Mouse (Mus musculus): ENCODE measurements around the gene Samd11.
A peak's percentile ranks its signal among the peaks of the same experiment; 100 is the strongest.

Gene Samd11

DNA sequence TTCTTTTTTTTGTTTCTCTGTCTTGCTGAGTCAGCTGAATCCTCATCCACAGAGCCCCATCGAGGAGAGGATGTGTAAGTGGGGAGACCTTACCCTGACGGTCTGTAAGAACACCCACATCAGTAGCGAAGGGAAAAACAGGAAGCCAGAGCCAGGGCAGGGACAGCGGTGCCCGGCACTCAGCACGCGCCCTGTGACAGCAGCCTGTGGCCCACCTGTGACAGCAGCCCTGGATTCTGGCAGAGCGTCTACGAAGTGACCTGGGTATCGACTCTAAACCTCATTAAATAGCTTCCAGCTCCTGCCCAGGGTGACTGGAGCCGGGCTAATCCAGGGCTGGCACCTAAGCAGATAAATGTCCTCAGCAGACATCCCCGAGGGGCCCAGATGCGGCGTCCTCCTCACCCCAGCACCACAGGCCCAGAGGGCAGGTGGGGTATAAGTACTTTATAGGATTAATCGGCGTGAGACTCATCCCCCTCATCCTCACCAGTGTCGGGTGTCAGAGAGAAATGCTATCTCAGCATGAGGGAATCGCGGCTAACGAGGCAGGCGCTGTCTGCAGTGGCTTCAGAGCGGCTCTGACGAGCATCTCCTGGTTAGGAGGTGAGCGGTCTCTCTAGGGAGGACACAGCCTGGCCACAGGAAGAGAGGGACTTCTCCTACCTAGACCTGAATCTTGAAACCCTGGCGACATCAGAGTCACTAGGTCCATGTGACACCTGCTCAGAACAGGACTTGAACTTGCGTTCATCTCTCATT, at the start of gene Samd11:
Gene Samd11 (minus strand): TSS at position 580 of the 762 bp plus-strand sequence.
- DNase-seq: no peak

DNA sequence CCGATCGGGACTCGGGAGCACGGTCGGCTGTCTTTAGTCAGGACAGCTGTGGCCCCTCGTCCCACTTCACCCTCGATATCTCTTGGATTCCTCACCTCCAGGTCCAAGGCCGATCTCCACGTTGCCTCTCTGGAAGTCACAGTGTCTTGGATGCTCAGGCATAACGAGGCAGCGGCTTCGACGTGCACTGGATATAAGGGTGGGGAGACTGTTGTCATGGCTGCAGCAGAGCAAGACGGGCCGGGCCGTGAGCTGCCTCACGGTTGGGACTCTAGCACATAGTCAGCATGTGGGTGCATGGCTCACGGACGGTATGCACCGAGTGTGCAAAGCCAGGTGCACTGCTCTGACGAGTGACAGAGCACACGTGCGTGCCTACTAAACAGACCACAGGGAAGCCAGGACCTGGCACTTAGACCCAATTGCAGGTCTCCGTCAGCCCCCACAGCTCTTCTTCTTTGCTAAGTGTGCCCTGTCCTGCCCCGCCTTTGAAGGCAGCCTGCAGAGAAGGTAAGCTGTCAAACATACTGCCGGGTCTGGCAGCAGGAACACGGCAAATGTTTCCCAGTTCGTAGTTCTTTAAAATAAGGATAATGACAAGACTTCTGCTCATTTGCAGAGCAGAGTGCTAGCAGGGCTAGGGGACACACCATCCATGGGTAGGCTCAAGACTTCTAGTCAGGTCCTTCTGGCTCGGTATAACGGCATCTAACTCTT, 938 bp downstream of the Samd11 start:
- no peak for DNase-seq

DNA sequence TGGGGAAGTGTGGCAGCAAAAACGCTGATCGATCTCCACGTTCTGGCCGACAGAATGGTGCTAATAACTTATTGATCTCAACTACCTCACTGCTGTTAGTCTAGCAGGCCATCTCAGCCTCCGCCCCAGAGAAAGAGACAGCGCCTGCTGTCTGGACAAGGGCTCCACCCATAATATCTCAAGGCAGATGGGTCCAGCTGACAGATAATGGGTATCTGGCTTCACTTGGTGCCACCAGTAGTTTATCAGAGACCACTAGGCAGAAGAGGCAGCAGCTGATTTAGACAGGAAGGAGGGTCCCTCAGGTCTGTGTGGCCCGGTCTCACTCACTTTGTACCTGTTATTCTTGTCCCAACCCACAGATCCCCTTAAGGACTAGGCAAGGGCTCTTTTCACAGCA, 2.4 kb downstream of the Samd11 start:
- no peak for DNase-seq

DNA sequence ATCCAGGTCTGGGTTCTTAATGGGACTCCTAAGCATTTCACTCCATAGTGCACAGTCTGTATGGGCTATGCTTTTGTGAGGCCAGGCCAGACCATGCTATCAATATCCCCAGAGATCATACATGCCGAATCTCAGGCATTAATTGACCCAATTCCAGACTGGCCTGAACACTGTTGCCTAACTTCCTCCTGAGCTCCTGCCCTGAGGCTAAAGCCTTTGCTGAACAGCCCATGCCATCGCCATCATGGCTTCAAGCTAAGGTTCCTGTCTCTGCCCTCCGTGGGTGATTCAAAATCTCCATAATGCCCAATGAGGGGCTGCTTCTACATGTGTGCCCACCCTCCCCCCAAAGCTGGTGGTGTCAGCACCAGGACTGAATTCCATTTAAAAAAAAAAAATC, 2.8 kb downstream of the Samd11 start:
- no peak for DNase-seq

DNA sequence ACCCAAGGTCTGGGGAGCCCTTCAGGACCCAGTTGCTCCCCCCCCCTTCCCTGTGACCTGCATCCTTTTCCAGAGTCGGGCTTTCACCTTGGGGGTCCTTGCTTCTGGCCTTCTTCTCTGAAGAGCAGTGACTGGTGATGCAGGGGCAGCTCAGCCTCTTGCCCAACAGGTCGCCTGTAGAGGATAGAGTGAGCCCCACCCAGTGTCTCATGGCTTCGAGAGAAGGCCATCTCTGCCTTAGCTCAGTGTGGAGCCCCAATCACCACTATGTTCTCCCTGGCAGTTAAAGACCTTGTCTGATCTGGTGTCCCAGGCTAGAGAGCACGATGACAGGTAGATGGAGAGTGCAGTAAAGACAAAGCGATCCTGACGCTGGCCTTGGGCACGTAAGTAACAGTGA, 3.3 kb downstream of the Samd11 start:
- no peak for DNase-seq

DNA sequence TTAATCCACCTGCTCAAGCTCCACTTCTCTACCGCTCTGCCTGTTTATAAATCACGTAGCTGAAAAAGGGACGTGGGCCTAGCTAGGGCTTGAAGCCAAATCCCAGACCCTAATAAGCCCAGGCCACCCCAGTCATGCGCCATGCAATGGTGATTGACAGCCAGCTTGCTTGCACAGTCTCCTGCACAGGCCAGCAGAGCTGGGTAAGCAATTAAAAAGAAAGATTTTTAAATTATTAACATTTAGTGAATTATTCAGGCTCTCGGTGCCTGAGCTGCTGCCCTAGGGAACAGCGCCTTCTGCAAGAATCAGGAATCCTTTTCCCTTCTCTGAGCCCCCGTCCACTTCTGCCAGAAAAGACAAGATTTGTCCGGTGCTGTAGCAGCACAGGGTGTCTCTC, 4.4 kb downstream of the Samd11 start:
- no peak for DNase-seq

DNA sequence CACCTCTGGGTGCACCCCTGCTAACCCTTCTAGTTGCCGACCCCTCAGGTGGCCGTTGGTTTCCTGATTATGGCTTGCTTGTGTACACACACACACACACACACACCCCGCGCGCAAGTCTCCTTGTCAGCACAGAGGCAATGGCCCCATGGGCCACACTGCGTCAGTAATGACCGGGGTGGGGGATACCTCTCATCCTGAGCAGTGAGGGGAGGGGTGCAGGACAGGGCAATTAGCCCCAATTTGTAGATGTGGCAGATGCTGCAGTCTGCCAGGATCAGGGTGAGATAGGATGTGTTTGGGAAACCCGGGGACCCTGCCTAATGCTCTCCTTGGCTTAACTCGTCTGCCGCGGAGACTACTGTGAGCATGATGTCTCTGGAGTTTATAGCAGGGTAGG, 5.9 kb downstream of the Samd11 start:
- no peak for DNase-seq

DNA sequence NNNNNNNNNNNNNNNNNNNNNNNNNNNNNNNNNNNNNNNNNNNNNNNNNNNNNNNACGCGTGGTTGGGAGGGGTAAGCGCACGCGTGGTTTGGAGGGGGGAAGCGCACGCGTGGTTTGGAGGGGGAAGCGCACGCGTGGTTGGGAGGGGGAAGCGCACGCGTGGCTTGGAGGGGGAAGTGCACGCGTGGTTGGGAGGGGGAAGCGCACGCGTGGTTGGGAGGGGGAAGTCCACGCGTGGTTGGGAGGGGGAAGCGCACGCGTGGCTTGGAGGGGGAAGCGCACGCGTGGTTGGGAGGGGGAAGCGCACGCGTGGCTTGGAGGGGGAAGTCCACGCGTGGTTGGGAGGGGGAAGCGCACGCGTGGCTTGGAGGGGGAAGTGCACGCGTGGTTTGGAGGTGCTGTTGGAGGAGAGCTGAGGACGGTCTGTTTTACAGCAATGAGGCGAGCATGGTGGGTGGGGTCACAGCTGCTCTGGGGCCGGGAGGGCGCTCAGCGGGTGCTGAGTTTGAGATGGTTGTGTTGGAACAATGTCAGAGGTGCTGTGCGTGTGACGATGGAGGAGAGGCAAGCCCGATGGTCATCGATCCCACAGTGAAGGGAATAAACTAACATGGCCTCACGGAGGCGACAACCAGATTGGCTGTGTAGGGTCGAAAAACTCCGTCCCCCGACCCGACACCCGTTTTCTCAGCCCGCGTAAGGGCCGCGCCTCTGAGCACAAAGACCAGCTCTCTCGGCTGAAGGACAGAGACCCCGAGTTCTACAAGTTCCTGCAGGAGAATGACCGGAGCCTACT, 18.6 kb downstream of the Samd11 start:
- no peak for DNase-seq

DNA sequence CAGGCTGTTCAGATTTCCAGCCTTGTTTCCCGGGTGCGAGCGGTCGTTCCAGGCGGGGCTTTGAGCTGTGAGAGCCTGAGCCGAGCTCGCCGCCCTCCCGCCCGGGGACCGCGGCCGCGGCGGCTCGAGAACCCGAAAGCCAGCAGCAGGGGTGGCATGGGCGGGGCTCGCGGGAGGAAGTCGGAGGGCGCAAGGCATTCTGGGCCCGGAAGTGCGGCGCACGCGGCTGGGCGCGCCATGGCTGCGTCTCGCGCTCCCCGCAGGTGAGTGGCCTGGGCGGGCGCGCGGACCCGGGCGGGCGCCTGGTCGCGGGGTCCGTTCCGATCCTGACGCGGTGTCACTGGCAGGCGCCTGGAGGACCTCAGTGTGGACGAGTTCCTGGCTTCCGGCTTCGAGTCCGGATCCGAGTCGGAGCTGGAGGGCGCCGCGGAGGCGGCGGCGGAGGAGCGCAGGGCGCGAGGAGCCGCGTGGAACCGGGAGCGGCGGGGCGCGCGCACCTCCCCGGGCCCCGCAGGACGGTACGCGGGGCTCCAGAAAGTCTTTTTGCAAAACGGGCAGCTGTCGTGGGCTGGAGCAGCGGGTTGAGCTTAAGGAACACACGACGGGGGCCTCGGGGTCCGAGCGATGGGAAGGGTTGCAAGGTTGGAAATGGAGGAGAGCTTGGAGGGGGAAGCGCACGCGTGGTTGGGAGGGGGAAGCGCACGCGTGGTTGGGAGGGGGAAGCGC, 19.5 kb downstream of the Samd11 start, which contains the start of gene Noc2l:
Gene Noc2l (plus strand): TSS at position 203 of the 726 bp plus-strand sequence.
- DNase-seq: peak; percentile 88

DNA sequence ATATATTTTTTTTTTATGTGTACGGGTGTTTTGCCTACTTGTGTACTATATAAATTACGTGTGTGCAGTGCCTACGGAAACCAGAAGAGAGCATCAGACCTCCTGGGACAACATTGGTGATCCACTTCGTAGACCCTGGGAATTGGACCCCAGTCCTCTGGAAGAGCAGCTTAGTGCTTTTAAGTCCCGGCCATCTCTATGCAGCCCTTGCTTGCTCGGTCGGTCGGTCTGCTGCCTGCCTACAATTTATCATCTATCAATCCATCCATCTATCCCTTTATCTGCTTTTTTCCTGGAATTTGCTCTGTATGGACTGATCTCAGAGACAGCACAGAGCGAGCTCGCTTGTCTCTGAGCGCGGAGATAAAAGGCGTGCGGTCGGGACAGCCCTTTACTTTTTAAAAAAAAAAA, 20.1 kb downstream of the Samd11 start:
- DNase-seq: no peak

DNA sequence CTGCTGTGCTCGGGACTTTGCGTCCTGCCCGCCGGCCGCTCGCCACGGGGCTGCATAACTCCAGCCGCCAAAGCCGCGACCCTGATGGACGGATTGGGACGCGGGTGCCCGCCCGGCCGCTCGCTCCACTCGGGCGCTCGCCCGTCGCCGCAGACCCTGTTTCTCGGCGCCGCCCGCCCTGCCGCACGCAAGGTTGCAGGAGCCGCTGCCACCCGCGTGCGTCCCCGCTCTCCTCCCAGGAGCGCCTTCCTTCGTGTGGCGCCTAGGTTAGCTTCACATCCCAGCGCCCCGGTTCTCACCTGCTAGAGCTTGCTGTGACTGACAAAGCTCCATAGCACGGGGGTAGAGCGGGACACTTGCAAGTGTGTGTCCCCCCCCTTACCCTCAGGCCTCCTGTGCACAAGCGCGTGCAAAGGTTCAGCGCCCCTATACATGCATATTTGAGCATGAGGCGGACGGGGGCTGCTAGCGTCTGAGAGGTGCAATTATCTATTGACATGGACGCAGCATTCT, 20.7 kb downstream of the Samd11 start, which contains the start of gene Plekhn1:
Gene Plekhn1 (minus strand): TSS at position 157 of the 513 bp plus-strand sequence.
- DNase-seq: peak; percentile 79

DNA sequence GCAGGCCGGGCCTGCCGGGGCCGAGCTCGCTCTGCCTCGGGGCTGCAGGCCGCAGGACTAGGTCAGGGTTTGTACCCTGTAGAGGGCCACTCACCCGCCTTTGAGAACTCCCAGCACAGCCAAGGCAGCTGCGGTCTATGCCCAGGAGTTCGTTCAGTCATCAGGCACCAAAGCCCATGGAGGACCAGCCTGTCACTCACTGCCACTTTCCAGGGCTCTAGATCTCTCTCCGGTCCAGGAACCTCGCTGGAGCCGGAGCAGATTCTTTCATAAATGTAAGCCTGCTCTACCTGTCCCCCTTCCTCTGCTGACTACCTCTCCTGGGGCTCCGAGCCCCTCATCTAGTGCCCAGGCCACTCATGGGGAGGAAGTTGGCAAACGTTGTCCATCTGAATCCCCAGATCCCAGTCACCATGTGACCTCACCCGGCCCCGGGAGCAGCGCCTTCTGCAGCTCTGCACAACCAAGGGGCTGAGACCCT, 21.4 kb downstream of the Samd11 start:
- no peak for DNase-seq

DNA sequence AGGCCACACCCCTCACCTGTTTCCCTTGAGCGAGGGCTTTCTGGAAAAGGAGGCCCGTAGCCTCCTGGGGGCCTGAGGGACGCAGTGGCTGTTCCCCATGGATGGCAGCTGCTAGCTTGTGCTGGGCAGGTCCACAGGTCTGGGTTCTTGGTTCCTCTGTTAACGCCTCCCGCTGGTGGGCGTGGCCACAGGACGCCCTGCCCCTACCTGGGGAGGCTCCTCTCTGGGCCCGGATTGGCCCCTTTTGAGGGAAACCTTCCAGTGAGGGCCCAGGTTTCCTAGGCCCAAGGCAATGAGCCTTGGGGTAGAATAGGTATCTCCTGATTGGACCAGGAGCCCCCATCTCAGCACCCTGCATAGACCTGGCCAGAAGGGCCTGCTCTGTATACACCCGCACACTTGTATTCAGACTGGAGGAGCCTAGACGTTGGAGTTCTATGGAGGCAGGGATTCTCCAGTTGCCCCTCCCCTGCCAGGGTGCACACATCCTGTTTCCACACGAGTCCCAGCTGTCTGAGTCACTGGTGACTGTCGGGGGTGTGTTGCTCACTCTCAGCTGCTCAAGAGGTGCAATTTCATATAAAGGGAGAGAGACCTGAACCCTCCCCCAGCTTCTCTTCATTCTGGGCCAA, 26.9 kb downstream of the Samd11 start:
- no peak for DNase-seq

DNA sequence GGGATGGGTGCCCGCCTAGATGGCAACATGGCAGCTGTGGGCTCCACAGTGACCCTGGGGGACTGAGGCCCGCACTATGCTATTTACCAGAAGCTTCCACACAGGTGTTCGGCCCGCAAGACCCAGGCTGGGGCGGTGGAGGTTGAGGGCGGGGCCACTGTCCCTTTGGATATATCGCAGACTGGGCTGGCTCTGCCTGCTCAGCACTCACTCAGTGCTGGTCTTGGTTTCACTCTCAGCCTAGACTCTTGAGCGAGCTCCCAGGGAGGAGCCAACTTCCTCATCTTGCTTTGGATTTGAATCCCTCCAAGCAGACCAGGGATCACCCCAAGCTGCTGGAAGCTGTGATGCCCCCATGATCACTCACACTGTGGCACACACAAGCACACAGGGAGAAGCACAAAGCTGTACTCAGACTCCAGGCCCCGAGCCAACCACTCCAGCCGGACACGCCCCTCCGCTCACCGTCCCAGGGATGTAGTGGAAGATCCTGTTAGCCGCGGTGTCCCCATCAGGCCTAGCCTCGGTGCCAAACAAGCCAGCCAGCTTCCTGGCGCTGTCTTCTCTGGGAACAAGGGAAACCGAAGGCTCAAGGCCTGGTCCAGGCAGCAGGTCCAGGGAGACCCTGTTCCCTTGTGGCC, 27.6 kb downstream of the Samd11 start:
- no peak for DNase-seq

DNA sequence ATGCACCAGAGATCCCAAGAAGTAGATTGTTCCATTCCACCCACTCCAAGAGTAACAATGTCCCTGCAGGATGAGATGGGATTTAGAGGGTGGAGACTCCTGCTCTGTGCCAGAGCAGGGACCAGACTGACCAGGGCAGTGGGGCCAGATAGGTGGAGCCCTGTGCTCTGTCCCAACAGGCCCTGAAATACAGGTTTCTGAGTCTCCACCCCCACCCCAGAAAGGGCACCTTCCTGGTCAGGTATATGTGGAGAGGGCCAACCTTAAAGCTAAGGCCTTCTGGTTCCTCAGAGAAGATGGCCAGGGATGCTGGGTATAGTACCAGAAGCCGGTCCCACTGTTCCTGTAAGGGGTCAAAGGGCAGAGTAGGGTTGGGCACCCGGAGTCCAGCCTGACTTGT, 31.2 kb downstream of the Samd11 start:
- DNase-seq: no peak

DNA sequence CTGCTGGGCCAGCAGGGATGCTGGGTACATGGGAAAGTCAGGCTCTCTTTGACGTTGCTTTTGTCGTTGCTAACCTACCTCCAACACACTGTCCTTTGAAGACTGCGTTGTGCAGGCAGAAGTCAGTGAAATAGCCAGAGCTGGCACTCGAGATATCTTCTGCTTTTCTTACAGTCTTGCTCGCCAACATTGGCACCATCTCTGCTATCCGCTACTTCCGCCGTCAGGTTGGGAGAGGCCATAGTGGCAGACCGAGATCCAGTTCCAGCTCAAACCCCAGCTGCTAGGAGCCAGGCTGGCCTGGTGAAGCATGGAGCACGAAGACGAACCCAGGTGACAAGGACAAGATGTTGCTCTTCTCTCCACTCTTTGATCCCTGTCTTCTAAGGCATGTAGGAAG, 35.5 kb downstream of the Samd11 start:
- no peak for DNase-seq

DNA sequence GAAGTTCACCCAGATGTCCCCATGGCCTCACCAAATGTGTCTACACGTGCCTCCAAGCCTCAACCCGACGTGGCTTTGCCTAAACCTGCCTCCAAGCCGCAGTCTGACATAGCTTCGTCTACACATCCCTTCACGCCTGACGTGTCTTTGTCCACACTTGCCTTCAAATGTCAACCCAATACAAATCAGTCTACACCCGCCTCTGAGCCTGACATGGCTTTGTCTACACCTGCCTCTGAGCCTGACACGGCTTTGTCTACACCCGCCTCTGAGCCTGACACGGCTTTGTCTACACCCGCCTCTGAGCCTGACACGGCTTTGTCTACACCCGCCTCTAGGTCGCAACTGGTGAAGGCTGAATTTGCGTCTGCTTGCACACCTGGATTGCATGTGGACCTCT, 37.6 kb downstream of the Samd11 start:
- DNase-seq: no peak

DNA sequence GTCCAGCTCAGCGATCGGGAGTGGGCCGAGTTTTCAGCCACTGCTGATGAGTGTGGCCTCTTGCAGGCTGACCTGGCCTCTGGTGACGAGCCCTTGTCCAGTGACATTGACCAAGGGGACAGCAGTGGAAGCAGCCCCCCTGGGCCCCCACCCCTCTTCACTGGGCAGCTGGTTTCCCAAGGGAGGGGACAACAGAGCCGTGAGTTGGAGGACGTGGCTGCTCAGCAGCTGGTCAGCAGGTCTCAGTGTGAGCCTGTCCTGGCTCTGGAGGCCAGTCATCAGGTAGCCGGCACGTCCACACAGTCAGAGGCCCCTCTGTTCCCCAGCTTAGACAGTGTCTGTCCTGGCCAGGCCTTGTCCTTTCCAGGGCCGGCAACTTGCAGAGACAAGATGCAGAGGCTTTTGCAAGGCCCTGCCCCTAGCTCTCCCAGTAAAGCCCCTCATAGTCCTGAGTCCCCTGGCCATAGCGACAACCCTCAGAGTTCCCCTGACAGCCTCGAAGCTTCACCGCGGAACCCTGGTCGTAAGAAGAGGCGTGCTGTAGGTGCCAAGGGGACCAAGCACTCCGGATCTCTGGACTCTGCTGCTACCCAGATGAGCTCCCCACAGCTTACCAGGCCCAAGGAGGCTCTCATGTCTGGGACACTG, 38.3 kb downstream of the Samd11 start:
- no peak for DNase-seq

DNA sequence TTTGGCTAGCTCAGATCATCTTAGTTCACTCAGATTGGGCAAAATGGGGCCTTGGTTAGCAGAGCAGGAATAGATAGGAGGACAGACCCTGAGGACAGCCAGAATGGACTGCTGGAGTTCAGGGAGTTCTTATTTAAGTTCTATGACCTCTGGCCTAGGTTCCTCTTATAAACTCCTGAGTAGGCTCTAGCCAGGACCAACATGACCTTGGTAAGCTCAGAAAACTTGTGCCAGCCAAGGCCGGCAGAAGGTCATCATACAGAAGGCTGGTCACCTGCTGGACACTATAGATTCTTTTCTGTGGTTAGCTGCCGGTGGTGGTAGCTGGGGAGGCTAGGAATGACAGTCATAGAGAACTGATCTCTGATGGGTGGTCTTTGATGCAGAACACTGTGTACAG, 39.3 kb downstream of the Samd11 start:
- no peak for DNase-seq

DNA sequence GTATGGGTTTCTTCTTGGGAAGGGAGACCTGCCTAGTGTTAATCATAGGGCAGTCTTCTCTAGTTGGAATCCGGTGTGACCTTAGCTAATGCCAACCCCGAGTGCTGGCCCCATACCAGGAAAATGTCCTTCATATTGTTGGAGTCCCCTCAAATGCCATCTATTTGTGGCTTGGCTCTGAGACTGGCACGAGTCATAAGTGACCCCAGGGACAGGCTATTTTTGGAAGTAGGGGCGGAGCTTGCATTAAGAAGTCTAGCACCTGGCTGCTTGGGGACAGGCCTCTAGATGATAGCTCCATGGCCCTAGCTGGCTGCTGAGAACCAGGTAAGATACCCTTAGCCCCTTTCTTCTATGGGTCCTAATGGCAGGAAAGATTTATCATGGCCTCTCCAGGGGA, 39.8 kb downstream of the Samd11 start, which contains the start of gene Perm1:
Gene Perm1 (plus strand): TSS at position 220 of the 400 bp plus-strand sequence.
- DNase-seq: no peak

DNA sequence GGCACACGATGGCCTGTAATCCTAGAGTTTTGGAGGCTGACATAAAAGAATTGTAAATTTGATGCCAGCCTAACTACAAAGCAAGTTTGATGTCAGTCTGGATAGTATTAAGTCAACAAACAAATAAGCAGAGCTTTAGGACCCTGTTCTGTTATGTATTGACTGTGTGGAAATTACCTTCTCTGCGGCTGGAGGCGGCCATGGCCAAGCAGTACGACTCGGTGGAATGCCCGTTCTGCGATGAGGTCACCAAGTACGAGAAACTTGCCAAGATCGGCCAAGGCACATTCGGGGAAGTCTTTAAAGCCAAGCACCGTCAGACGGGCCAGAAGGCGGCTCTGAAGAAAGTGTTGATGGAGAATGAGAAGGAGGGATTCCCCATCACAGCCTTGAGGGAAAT, 42.3 kb downstream of the Samd11 start:
- DNase-seq: no peak

Measured in right cerebral cortex, postnatal 4 days (tissue).